Mouse (Mus musculus): ENCODE data around the gene Pced1b. TPM values are rescaled to one million over a fixed set of nuclear protein-coding genes. Genes with fewer than 3 reads are reported as not detected.

The Pced1b gene
- polyA plus RNA-seq, 1 experiment from 2014 or later = 6.4 TPM

GRCm38 (mm10) chr15:97278340-97278948 is 31.5 kb downstream of the Pced1b start:
- no peak overlapping the region for H3K4me2 ChIP-seq
- ATAC-seq = no peak
- H3K4me3 ChIP-seq = no peak overlapping the region
- H3K27ac ChIP-seq = no peak overlapping the region
- no peaks in the 10 kb centered on the region for H3K9me3 ChIP-seq (replicated peaks)
- no peaks in the 10 kb centered on the region for H3K27me3 ChIP-seq (replicated peaks)
- peaks cover 3% of the 10 kb centered on the region; the same call in 1 of the 2 replicates for H3K4me1 ChIP-seq
- 85% methylated on average over 9 of the region's 9 CpGs for WGBS (ENCODE audit: insufficient replicate concordance)
- no peaks in the 10 kb centered on the region for H3K36me3 ChIP-seq
- no peak overlapping the region for H3K9ac ChIP-seq

- Histone ChIP-seq H3K27ac (no peak overlapping the region), H3K4me1 (peaks cover 3% of the 10 kb centered on the region; the same call in 1 of the 2 replicates), H3K27me3 (replicated peaks) (no peaks in the 10 kb centered on the region), H3K9ac (no peak overlapping the region), H3K4me3 (no peak overlapping the region), H3K4me2 (no peak overlapping the region), H3K9me3 (replicated peaks) (no peaks in the 10 kb centered on the region), H3K36me3 (no peaks in the 10 kb centered on the region)
- ATAC-seq = no peak
- 80% methylated on average over 8 of the region's 8 CpGs for WGBS (ENCODE audit: insufficient replicate concordance)
Observed at GRCm38 (mm10) chr15:97280131-97280530, 33.2 kb downstream of the Pced1b start.

GRCm38 (mm10) chr15:97280776-97281175 is 33.9 kb downstream of the Pced1b start:
- Histone ChIP-seq H3K4me3 (no peak overlapping the region), H3K4me1 (peaks cover 3% of the 10 kb centered on the region; the same call in 1 of the 2 replicates), H3K4me2 (no peak overlapping the region), H3K9me3 (replicated peaks) (no peaks in the 10 kb centered on the region), H3K36me3 (no peaks in the 10 kb centered on the region), H3K27me3 (replicated peaks) (no peaks in the 10 kb centered on the region), H3K27ac (no peak overlapping the region), H3K9ac (no peak overlapping the region)
- 54% methylated on average over 9 of the region's 9 CpGs for WGBS (ENCODE audit: insufficient replicate concordance)
- ATAC-seq = no peak

- H3K27ac ChIP-seq = no peak overlapping the region
- 72% methylated on average over 10 of the region's 10 CpGs for WGBS (ENCODE audit: insufficient replicate concordance)
- no peaks in the 10 kb centered on the region for H3K36me3 ChIP-seq
- no peaks in the 10 kb centered on the region for H3K9me3 ChIP-seq (replicated peaks)
- H3K27me3 ChIP-seq (replicated peaks) = no peaks in the 10 kb centered on the region
- no peak overlapping the region for H3K9ac ChIP-seq
- ATAC-seq = no peak
- no peak overlapping the region for H3K4me2 ChIP-seq
- H3K4me1 ChIP-seq = peaks cover 3% of the 10 kb centered on the region; the same call in 1 of the 2 replicates
- no peak overlapping the region for H3K4me3 ChIP-seq
Observed at GRCm38 (mm10) chr15:97281712-97282571, 35.0 kb downstream of the Pced1b start.

GRCm38 (mm10) chr15:97282572-97282881 is 35.6 kb downstream of the Pced1b start:
- 74% methylated on average over 6 of the region's 6 CpGs for WGBS (ENCODE audit: insufficient replicate concordance)
- Histone ChIP-seq H3K4me1 (peaks cover 3% of the 10 kb centered on the region; the same call in 1 of the 2 replicates), H3K27me3 (replicated peaks) (no peaks in the 10 kb centered on the region), H3K9me3 (replicated peaks) (no peaks in the 10 kb centered on the region), H3K27ac (no peak overlapping the region), H3K9ac (no peak overlapping the region), H3K36me3 (no peaks in the 10 kb centered on the region), H3K4me2 (no peak overlapping the region), H3K4me3 (no peak overlapping the region)
- ATAC-seq = no peak

GRCm38 (mm10) chr15:97284201-97284600 is 37.3 kb downstream of the Pced1b start:
- ATAC-seq = no peak
- 47% methylated on average over 5 of the region's 5 CpGs for WGBS (ENCODE audit: insufficient replicate concordance)
- no peak overlapping the region for H3K4me2 ChIP-seq
- no peak overlapping the region for H3K4me3 ChIP-seq
- H3K9ac ChIP-seq = no peak overlapping the region
- H3K36me3 ChIP-seq = no peaks in the 10 kb centered on the region
- H3K27ac ChIP-seq = no peak overlapping the region
- no peaks in the 10 kb centered on the region for H3K27me3 ChIP-seq (replicated peaks)
- H3K4me1 ChIP-seq = peaks cover 3% of the 10 kb centered on the region; the same call in 1 of the 2 replicates
- H3K9me3 ChIP-seq (replicated peaks) = no peaks in the 10 kb centered on the region

- Histone ChIP-seq H3K9ac (no peak overlapping the region), H3K9me3 (replicated peaks) (no peaks in the 10 kb centered on the region), H3K27ac (no peak overlapping the region), H3K36me3 (no peaks in the 10 kb centered on the region), H3K4me3 (no peak overlapping the region), H3K4me1 (peaks cover 3% of the 10 kb centered on the region; the same call in 1 of the 2 replicates), H3K4me2 (no peak overlapping the region), H3K27me3 (replicated peaks) (no peaks in the 10 kb centered on the region)
- whole genome bisulfite sequencing (ENCODE audit: insufficient replicate concordance) = 74% methylated on average over 10 of the region's 10 CpGs
- no peak for ATAC-seq
Observed at GRCm38 (mm10) chr15:97285665-97286212, 38.8 kb downstream of the Pced1b start.

- 79% methylated on average over 10 of the region's 10 CpGs for WGBS (ENCODE audit: insufficient replicate concordance)
- no peak for ATAC-seq
- H3K9ac ChIP-seq = no peak overlapping the region
- no peaks in the 10 kb centered on the region for H3K27me3 ChIP-seq (replicated peaks)
- no peak overlapping the region for H3K4me2 ChIP-seq
- no peaks in the 10 kb centered on the region for H3K9me3 ChIP-seq (replicated peaks)
- no peaks in the 10 kb centered on the region for H3K36me3 ChIP-seq
- H3K27ac ChIP-seq = no peak overlapping the region
- no peaks in the 10 kb centered on the region for H3K4me1 ChIP-seq
- H3K4me3 ChIP-seq = no peak overlapping the region
Observed at GRCm38 (mm10) chr15:97286731-97287130, 39.8 kb downstream of the Pced1b start.

- H3K4me2 ChIP-seq = no peak overlapping the region
- H3K4me3 ChIP-seq = no peak overlapping the region
- ATAC-seq = no peak
- no peaks in the 10 kb centered on the region for H3K36me3 ChIP-seq
- no peak overlapping the region for H3K9ac ChIP-seq
- WGBS (ENCODE audit: insufficient replicate concordance) = 64% methylated on average over 5 of the region's 5 CpGs
- H3K9me3 ChIP-seq (replicated peaks) = no peaks in the 10 kb centered on the region
- no peak overlapping the region for H3K27ac ChIP-seq
- no peaks in the 10 kb centered on the region for H3K4me1 ChIP-seq
- H3K27me3 ChIP-seq (replicated peaks) = no peaks in the 10 kb centered on the region
Observed at GRCm38 (mm10) chr15:97287436-97288143, 40.7 kb downstream of the Pced1b start.

GRCm38 (mm10) chr15:97288690-97289089 is 41.8 kb downstream of the Pced1b start:
- 81% methylated on average over 13 of the region's 13 CpGs for WGBS (ENCODE audit: insufficient replicate concordance)
- ATAC-seq = no peak
- no peak overlapping the region for H3K27ac ChIP-seq

GRCm38 (mm10) chr15:97289176-97289575 is 42.3 kb downstream of the Pced1b start:
- WGBS (ENCODE audit: insufficient replicate concordance) = 75% methylated on average over 4 of the region's 4 CpGs
- ATAC-seq = no peak
- no peak overlapping the region for H3K4me2 ChIP-seq
- no peaks in the 10 kb centered on the region for H3K4me1 ChIP-seq
- no peaks in the 10 kb centered on the region for H3K9me3 ChIP-seq (replicated peaks)
- H3K36me3 ChIP-seq = no peaks in the 10 kb centered on the region
- no peak overlapping the region for H3K4me3 ChIP-seq
- H3K27me3 ChIP-seq (replicated peaks) = no peaks in the 10 kb centered on the region
- H3K9ac ChIP-seq = no peak overlapping the region
- H3K27ac ChIP-seq = no peak overlapping the region

More at GRCm38 (mm10) chr15:97288690-97289089, 41.8 kb downstream of the Pced1b start:
- Histone ChIP-seq H3K4me1 (no peaks in the 10 kb centered on the region), H3K4me3 (no peak overlapping the region), H3K36me3 (no peaks in the 10 kb centered on the region), H3K4me2 (no peak overlapping the region), H3K9me3 (replicated peaks) (no peaks in the 10 kb centered on the region), H3K27me3 (replicated peaks) (no peaks in the 10 kb centered on the region), H3K9ac (no peak overlapping the region)

GRCm38 (mm10) chr15:97290351-97290750 is 43.4 kb downstream of the Pced1b start:
- no peaks in the 10 kb centered on the region for H3K4me1 ChIP-seq
- no peaks in the 10 kb centered on the region for H3K27me3 ChIP-seq (replicated peaks)
- H3K9ac ChIP-seq = no peak overlapping the region
- H3K9me3 ChIP-seq (replicated peaks) = no peaks in the 10 kb centered on the region
- no peak overlapping the region for H3K27ac ChIP-seq
- no peak for ATAC-seq
- H3K4me2 ChIP-seq = no peak overlapping the region
- no peaks in the 10 kb centered on the region for H3K36me3 ChIP-seq
- 85% methylated on average over 6 of the region's 6 CpGs for WGBS (ENCODE audit: insufficient replicate concordance)
- no peak overlapping the region for H3K4me3 ChIP-seq
